Mouse (Mus musculus) gastrocnemius, adult 2 months (tissue): ENCODE data around the gene Mkrn2. TPM values are rescaled to one million over a fixed set of nuclear protein-coding genes. Genes with fewer than 3 reads are reported as not detected.

Experiments used
- DNase-seq: peaks from one replicate; pipeline ENCODE4 v3.0.0; 2022
- H3K27ac ChIP-seq: fragments of 200-600 bp; 2 replicates; pipeline ENCODE4 v1.8.1; 2022; ENCODE audit warnings: mild to moderate bottlenecking
- H3K4me3 ChIP-seq: fragments of 200-600 bp; 2 replicates; pipeline ENCODE4 v1.8.1; 2022; ENCODE audit warnings: mild to moderate bottlenecking, moderate library complexity
- CTCF ChIP-seq: fragments of 200-600 bp; IDR thresholded peaks from 2 replicates; pipeline ENCODE4 v1.8.1; 2022; ENCODE audit warnings: antibody characterized with exemption, mild to moderate bottlenecking, moderate library complexity
- intact Hi-C: fragments of 180-260 bp; cut with DNase I; formaldehyde crosslinking; loops from one replicate; pipeline ENCODE4 v1.15.1; 2025
- long read RNA-seq, 2 experiments: library from polyadenylated mRNA; stranded (forward); transcript quantifications; one replicate each; pipeline ENCODE4 v2.0.0; 2021
- total RNA-seq, 2 experiments: library from RNA; stranded (reverse); gene quantifications; 2 replicates each; pipeline ENCODE4 v1.2.3; 2021

The Mkrn2 gene
- total RNA-seq, result 10 to 100 TPM; 45.9 to 52.0 TPM
- long read RNA-seq, experiment 1, full-length matches to known transcripts, result 30 of 36 reads
- long read RNA-seq, experiment 1, partial matches to known transcripts, result 1 of 36 reads
- long read RNA-seq, experiment 1, other reads (novel, unspliced or antisense), result 5 of 36 reads
- long read RNA-seq, experiment 2, full-length matches to known transcripts, result 71 of 84 reads
- long read RNA-seq, experiment 2, partial matches to known transcripts, result 6 of 84 reads
- long read RNA-seq, experiment 2, other reads (novel, unspliced or antisense), result 7 of 84 reads

- Histone ChIP-seq H3K4me3 (peak within 1 kb of the TSS; percentile 85), H3K27ac (peak within 1 kb of the TSS; percentile 98)
- no peak for TF ChIP-seq CTCF
- DNase-seq, result peak; percentile 90
- intact Hi-C loops, result loop anchor here (5.0 to 10.0 kb wide), 5 partner anchors 75 to 203 kb away; partner anchors contain the start of genes Cand2, Raf1 and Rpl32
Observed at GRCm38 (mm10) chr6:115601715-115602523, at the start of gene Mkrn2. Mkrn2 (plus strand) TSS chr6:115601902.

GRCm38 (mm10) chr6:115555485-115555884 is 46.2 kb upstream of the Mkrn2 start:
- intact Hi-C loops, result no loop called here
- Histone ChIP-seq H3K27ac (no peak overlapping the region), H3K4me3 (no peak overlapping the region)
- no peak for DNase-seq
- peak; percentile 31 for TF ChIP-seq CTCF

GRCm38 (mm10) chr6:115558176-115558575 is 43.5 kb upstream of the Mkrn2 start:
- no peak for TF ChIP-seq CTCF
- intact Hi-C loops, result no loop called here
- DNase-seq, result no peak
- Histone ChIP-seq H3K4me3 (no peak overlapping the region), H3K27ac (no peak overlapping the region)

DNA sequence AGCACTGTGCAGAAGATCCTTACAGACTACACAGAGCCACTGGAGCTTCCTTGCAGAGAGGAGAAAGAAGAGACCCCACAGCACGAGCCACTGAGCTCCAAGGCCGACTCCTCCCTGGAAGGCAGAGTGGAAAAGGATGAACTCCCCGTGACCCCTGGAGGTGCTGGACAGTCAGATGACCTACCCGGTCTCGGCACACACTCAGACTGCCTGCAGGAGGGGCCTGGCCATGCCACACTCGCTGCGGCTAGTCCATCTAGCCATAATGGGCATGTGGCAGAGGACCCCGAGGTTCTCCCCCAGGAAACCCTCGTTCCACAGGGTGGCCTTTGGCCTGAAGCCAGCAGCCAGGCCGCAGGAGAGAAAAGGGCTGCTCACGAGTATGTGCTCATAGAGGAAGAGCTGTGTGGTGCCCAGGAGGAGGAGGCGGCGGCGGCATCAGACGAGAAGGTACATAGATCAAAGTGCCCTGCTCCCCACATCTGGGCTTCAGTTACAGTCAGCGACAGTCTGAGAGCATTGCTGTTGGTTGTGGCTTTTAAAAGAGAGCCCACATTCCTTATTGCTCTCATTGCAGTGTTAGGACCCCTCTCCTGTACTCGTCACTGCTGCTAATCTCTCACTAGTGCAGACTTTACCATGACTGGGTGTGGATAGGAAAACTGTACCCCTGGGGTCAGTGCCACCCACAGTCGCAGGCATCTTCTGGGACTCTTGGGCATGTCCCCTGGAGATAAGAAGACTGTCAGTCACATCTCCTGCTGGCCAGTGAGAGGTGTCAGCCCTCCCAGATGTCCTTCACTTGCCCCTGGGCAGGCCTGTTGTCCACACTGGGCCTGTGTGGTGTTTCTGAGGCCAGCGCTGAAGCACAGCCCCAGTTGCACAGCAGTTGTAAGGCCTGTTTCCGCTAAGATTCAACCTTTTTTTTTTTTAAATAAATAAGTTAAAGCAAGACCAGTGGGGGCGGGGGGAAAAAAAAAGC is 41.8 kb upstream of the Mkrn2 start:
- Histone ChIP-seq H3K27ac (no peak overlapping the region), H3K4me3 (no peak overlapping the region)
- TF ChIP-seq CTCF, result no peak
- peak; percentile 55 for DNase-seq
- intact Hi-C loops, result no loop called here

DNA sequence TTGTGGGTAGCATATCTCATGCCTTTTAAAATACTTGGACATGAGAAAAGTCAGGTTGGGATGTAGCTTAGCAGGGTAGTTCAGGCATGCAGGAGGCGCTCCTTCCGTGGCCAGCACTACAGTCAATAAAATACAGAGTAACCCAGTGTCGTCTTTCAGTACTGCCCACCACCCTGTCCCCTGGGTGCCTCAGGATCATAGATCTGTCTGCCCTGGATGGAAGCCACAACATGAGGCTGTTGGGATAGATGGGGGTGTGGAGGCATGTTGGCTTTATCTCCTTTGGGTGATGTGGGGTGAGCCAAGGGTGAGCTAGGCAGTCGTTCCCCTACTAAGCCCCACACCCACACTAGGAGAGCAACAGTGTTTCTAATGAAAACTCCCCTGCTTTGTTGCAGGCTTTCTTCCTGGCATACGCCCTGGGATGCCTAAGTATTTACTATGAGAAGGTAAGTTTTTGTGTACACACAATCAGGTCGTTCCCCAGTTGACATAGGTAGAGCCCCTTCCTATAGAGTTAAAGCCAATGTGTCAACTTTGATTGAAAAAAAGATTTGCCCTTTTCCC is 36.1 kb upstream of the Mkrn2 start:
- intact Hi-C loops, result no loop called here
- TF ChIP-seq CTCF, result no peak
- Histone ChIP-seq H3K4me3 (no peak overlapping the region), H3K27ac (peak overlapping the region; percentile 53)
- DNase-seq, result peak; percentile 50

- H3K4me3 ChIP-seq, result no peak overlapping the region
- no peak for DNase-seq
- TF ChIP-seq CTCF, result no peak
- H3K27ac ChIP-seq, result no peak overlapping the region
- intact Hi-C loops, result no loop called here
Observed at GRCm38 (mm10) chr6:115574171-115574570, 27.5 kb upstream of the Mkrn2 start.

DNA sequence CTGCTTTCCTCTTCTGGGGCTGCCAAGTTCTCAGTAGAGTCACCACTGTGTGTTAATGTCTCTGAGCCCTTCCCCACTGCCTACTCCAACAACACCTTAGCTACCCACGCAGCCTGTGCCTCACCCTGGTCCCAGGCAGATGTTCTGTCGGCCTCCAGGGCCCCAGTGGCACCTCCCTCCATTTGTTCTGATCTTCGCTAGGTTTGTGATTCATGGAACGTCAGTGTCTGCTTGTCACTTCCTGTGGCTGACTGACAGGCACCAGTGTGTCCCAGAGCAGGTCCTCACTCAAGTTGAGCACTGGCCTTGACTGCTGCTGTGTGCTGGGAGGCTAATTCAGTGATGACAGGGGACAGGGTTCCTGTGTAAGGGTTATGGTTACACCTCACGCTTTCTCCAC is 24.3 kb upstream of the Mkrn2 start:
- intact Hi-C loops, result no loop called here
- H3K4me3 ChIP-seq, result no peak overlapping the region
- TF ChIP-seq CTCF, result no peak
- DNase-seq, result no peak
- no peak overlapping the region for H3K27ac ChIP-seq

DNA sequence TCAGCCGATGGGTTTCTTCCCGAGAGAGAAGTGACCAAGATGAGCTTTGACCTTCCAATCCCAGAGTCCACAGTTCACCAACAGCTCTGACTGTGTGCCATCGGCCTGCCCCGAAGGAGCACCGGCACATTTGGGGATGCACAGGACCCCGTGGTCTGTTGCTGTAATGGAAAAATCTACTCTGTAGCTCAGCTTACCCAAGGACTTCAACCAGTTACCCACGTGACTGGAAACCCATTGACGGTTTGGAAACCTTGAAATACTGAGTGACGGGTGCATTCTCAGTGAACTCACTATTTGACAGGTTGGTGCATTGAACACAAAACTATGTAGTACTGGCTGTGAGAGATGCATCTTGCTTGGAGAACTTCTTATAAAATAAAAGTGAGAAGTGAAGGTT is 23.8 kb upstream of the Mkrn2 start:
- intact Hi-C loops, result no loop called here
- peak; percentile 1 for DNase-seq
- no peak for TF ChIP-seq CTCF
- Histone ChIP-seq H3K27ac (no peak overlapping the region), H3K4me3 (no peak overlapping the region)

GRCm38 (mm10) chr6:115580810-115581209 is 20.9 kb upstream of the Mkrn2 start:
- DNase-seq, result peak; percentile 1
- intact Hi-C loops, result no loop called here
- TF ChIP-seq CTCF, result no peak
- Histone ChIP-seq H3K4me3 (no peak overlapping the region), H3K27ac (no peak overlapping the region)

DNA sequence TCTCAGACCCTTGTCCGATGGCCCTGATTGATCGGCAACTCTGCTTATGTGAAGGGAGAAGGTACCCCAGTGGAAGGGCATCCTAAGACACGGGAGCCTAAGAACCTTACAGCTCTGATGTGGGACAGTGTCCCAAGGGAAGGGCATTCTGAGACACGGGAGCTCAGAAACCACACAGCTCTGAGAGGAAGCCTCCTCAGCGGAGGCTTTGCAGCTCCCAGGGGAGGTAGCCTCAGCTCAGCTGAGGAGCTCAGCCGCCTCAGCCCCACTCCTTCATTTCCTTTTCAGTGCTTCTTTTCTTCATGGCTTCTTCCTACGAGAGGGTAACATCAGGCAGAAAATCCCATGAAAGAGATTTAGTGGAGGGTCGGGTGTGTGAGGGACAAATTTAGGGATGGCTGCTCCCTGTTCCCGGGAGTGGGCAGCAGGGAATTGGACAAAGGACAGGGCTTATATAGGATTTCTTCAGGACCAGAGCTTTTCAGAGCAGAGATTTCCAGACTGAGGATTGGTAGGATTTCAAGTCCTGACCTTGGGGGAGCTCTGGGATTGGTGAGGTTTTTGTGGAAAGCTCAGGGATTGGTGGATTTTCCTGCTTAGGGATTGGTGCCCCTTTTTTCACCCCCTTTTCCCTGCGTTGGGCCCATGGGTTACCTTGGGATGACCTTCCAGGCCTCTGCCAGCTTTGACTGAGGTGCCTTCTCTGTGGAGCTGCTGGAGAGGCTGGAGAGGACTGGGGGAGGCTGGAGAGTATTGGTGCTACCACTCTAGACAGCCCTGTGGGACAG is 19.2 kb upstream of the Mkrn2 start:
- TF ChIP-seq CTCF, result no peak
- intact Hi-C loops, result no loop called here
- DNase-seq, result peak; percentile 6
- Histone ChIP-seq H3K27ac (no peak overlapping the region), H3K4me3 (no peak overlapping the region)

DNA sequence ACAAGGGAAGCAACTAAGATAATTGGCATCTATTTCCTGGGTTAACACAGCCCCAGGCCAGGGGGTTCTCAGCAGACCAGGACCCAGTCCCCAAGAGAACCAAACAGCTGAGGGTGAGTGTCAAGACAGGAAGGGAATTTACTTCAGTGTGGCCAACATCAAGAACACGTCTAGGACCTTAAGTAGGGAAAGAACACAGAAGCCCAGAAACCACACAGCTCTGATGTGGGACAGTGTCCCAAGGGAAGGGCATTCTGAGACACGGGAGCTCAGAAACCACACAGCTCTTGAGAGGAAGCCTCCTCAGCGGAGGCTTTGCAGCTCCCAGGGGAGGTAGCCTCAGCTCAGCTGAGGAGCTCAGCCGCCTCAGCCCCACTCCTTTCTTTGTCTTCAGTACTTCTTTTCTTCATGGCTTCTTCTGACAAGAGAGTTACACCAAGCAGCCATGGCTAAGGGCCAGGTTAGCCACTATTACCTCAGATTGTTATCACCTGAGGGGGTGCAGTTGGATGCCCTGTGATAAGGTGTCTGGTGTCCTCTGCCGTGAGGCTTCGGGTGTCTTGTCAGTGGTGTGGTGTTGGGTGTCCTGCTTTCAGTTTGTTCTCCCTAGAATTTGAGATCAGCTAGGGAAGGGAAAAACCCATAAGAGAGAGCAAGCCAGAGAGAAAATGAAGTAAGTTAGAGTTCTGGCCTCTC is 18.1 kb upstream of the Mkrn2 start:
- no peak overlapping the region for H3K4me3 ChIP-seq
- intact Hi-C loops, result no loop called here
- no peak for TF ChIP-seq CTCF
- H3K27ac ChIP-seq, result peak overlapping the region; percentile 5; the same call in 1 of the 2 replicates
- DNase-seq, result peak; percentile 19
